Mouse (Mus musculus) neural tube, embryonic 14.5 days (tissue): ENCODE results near the gene Gm29609. TPM values are rescaled to one million over a fixed set of nuclear protein-coding genes. Genes with fewer than 3 reads are reported as not detected.
"Not testable (repeated sequence)": the region's sequence is repeated elsewhere in the genome, so short reads cannot be mapped to it uniquely, and the experiment has no call there.

ENCODE experiments used
- ATAC-seq: fragments of 200-750 bp; cut with Nextera tagmentation; 2 replicates; pipeline ENCODE4 v1.8.0; 2017; ENCODE audit warnings: low read depth, mild to moderate bottlenecking, moderate TSS enrichment, moderate library complexity
- H3K27ac ChIP-seq: fragments of 300-500 bp; sonication (generic); 2 replicates; pipeline ENCODE4 v1.5.1; 2014; ENCODE audit warnings: low read depth, mild to moderate bottlenecking, control low read depth, low read length, moderate library complexity, mixed read lengths
- H3K27me3 ChIP-seq: fragments of 300-500 bp; sonication (generic); 2 replicates; pipeline ENCODE4 v1.6.1; 2014; ENCODE audit warnings: low read length; ENCODE audit not compliant: control insufficient read depth, insufficient read depth
- H3K36me3 ChIP-seq: fragments of 300-500 bp; sonication (generic); 2 replicates; pipeline ENCODE4 v1.6.1; 2014; ENCODE audit warnings: low read length, mixed read lengths; ENCODE audit not compliant: control insufficient read depth, insufficient read depth
- H3K4me1 ChIP-seq: fragments of 300-500 bp; sonication (generic); 2 replicates; pipeline ENCODE4 v1.6.1; 2014; ENCODE audit warnings: low read length; ENCODE audit not compliant: control insufficient read depth, insufficient read depth
- H3K4me2 ChIP-seq: fragments of 300-500 bp; sonication (generic); 2 replicates; pipeline ENCODE4 v1.6.1; 2014; ENCODE audit warnings: mild to moderate bottlenecking, low read depth, low read length, control low read depth
- H3K4me3 ChIP-seq: fragments of 300-500 bp; sonication (generic); 2 replicates; pipeline ENCODE4 v1.5.1; 2014; ENCODE audit warnings: low read depth, low read length, control low read depth, mixed read lengths
- H3K9ac ChIP-seq: fragments of 300-500 bp; sonication (generic); replicated peaks from 2 replicates; pipeline ENCODE4 v1.6.1; 2014; ENCODE audit warnings: low read depth, mild to moderate bottlenecking, control low read depth, low read length, mixed read lengths
- H3K9me3 ChIP-seq: fragments of 300-500 bp; sonication (generic); 2 replicates; pipeline ENCODE4 v1.6.1; 2016; ENCODE audit warnings: low read length; ENCODE audit not compliant: control insufficient read depth
- WGBS: fragments of 180-500 bp; shearing (Covaris S2); extraction: QIAGEN DNeasy Blood & Tissue Kit; methylation state at CpG from one replicate; pipeline ENCODE4 v1.1.7; 2014; 5-methylcytosine and 5-hydroxymethylcytosine counted together
- polyA plus RNA-seq: library from polyadenylated mRNA; unstranded; fragments of >200 nt; fragmentation: Nextera tagmentation; extraction: Ambion mirVana; gene quantifications from 2 replicates; pipeline ENCODE4 v1.2.1, GENCODE M21; 2014

Gm29609 gene
- polyA plus RNA-seq, 1 experiment from 2014 or later: 2.5 TPM

DNA sequence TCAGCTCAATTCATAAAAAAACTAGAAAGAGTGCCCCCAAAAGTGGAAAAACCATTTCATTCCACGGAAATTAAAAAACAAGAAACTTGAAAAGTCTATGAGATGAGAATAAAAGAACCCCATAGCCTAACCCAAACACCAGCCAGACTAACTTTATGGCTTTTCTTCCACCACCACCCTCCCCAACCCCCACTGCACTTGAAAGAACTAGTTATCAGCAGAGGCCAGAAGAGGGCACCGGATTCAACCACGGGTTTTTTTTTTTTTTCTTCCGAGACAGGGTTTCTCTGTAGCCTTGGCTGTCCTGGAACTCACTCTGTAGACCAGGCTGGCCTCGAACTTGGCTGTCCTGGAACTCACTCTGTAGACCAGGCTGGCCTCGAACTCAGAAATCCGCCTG, 38.6 kb upstream of the Gm29609 start:
- no peaks in the 10 kb centered on the region for H3K9me3 ChIP-seq
- WGBS: 59% methylated on average over 7 of the region's 7 CpGs
- peaks cover 7% of the 10 kb centered on the region; the same call in 1 of the 2 replicates for H3K4me1 ChIP-seq
- no peaks in the 10 kb centered on the region for H3K36me3 ChIP-seq
- no peak overlapping the region for H3K9ac ChIP-seq
- no peak for ATAC-seq
- no peaks in the 10 kb centered on the region for H3K27me3 ChIP-seq
- H3K4me3 ChIP-seq: no peak overlapping the region
- H3K27ac ChIP-seq: no peak overlapping the region
- H3K4me2 ChIP-seq: no peak overlapping the region; the same call in 1 of the 2 replicates

DNA sequence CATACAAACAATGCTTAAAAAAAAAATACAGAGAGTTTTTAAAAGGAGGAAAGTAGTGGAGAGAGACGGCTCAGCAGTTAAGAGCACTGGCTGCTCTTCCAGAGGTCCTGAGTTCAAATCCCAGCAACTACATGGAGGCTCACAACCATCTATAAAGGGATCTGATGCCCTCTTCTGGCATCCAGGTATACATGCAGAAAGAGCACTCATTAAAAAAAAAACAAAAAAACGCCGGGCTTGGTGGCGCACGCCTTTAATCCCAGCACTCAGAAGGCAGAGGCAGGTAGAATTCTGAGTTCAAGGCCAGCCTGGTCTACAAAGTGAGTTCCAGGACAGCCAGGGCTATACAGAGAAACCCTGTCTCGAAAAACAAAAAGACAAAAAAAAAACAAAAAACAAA, 36.8 kb upstream of the Gm29609 start:
- not testable (repeated sequence) for ATAC-seq, H3K9me3 ChIP-seq, H3K4me2 ChIP-seq, H3K27me3 ChIP-seq, H3K9ac ChIP-seq, H3K4me1 ChIP-seq, H3K27ac ChIP-seq, H3K36me3 ChIP-seq, H3K4me3 ChIP-seq
- WGBS: 93% methylated on average over 6 of the region's 6 CpGs

DNA sequence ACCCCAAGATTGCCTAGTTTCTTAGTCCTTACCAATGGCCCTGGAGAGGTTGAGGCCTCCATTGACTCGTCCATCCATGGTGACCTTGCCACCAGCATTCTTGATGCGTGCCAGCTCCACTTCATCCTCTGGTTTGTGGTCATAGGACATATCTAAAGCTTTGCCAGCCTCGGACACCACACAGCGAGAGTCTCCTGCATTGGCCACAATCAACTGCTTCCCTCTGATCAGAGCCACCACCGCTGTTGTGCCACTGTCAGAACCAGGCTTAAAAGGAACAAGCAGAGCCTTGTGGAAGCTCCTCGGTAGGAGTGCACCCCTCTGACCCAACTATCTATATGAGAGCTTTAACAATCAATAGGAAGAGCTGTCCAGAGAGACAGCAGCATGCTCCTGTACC, 24.7 kb upstream of the Gm29609 start:
- WGBS: 96% methylated on average over 6 of the region's 6 CpGs
- Histone ChIP-seq H3K27me3 (no peaks in the 10 kb centered on the region), H3K4me2 (no peak overlapping the region), H3K9ac (no peak overlapping the region), H3K36me3 (peaks cover 39% of the 10 kb centered on the region), H3K9me3 (peaks cover 5% of the 10 kb centered on the region), H3K4me1 (peaks cover 18% of the 10 kb centered on the region; the same call in 1 of the 2 replicates), H3K27ac (no peak overlapping the region), H3K4me3 (no peak overlapping the region)
- no peak for ATAC-seq

DNA sequence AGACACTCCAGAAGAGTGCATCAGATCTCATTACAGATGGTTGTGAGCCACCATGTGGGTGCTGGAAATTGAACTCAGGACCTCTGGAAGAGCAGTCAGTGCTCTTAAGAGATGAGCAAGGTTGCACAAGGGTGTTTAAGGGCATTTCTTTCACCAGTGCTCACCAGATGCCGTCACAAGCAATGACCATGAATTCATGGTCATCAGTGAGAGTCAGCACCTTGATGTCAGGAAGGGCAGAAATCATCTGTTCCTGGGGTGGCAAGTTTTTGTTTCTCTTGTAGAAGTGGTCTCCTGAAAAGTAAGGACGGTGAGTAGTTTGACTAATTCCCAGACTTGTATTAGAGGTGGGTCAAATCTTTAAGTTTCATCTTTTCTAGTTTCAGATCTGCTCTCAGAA, 24.2 kb upstream of the Gm29609 start:
- Histone ChIP-seq H3K4me3 (no peak overlapping the region), H3K4me2 (no peak overlapping the region), H3K27ac (no peak overlapping the region), H3K4me1 (peaks cover 18% of the 10 kb centered on the region; the same call in 1 of the 2 replicates), H3K9ac (no peak overlapping the region), H3K27me3 (no peaks in the 10 kb centered on the region), H3K36me3 (peaks cover 45% of the 10 kb centered on the region), H3K9me3 (peaks cover 5% of the 10 kb centered on the region)
- no peak for ATAC-seq
- 90% methylated on average over 2 of the region's 2 CpGs for WGBS

GRCm38 (mm10) chr5:31202933-31203332, 23.2 kb upstream of the Gm29609 start:
- H3K36me3 ChIP-seq: peaks cover 54% of the 10 kb centered on the region
- H3K4me3 ChIP-seq: peak overlapping the region; percentile 80
- H3K9ac ChIP-seq: peak overlapping the region; percentile 84; the same call in 1 of the 2 replicates
- H3K4me1 ChIP-seq: peaks cover 18% of the 10 kb centered on the region; the same call in 1 of the 2 replicates
- 0 out of 2 replicates have a peak overlapping the region, but pooled peaks have one; percentile 75 for H3K27ac ChIP-seq
- H3K27me3 ChIP-seq: no peaks in the 10 kb centered on the region
- H3K4me2 ChIP-seq: peak overlapping the region; percentile 69
- peaks cover 5% of the 10 kb centered on the region for H3K9me3 ChIP-seq
- WGBS: 82% methylated on average over 7 of the region's 7 CpGs
- no peak for ATAC-seq

- H3K4me2 ChIP-seq: peak within 1 kb of the TSS; percentile 84
- H3K4me3 ChIP-seq: peak within 1 kb of the TSS; percentile 80
- H3K27me3 ChIP-seq: no peaks in the 10 kb centered on the region
- WGBS: under 1% methylated on average over 52 of the region's 53 CpGs
- peak; percentile 97 for ATAC-seq
- H3K4me1 ChIP-seq: peaks cover 18% of the 10 kb centered on the region; the same call in 1 of the 2 replicates
- peaks cover 5% of the 10 kb centered on the region for H3K9me3 ChIP-seq
- peaks cover 61% of the 10 kb centered on the region for H3K36me3 ChIP-seq
- peak within 1 kb of the TSS; percentile 84 for H3K9ac ChIP-seq
- peak within 1 kb of the TSS; percentile 84 for H3K27ac ChIP-seq
Observed at GRCm38 (mm10) chr5:31201742-31202590, 22.3 kb upstream of the Gm29609 start, which contains the start of gene Zfp513. Gene Zfp513 (minus strand): TSS chr5:31202303.

DNA sequence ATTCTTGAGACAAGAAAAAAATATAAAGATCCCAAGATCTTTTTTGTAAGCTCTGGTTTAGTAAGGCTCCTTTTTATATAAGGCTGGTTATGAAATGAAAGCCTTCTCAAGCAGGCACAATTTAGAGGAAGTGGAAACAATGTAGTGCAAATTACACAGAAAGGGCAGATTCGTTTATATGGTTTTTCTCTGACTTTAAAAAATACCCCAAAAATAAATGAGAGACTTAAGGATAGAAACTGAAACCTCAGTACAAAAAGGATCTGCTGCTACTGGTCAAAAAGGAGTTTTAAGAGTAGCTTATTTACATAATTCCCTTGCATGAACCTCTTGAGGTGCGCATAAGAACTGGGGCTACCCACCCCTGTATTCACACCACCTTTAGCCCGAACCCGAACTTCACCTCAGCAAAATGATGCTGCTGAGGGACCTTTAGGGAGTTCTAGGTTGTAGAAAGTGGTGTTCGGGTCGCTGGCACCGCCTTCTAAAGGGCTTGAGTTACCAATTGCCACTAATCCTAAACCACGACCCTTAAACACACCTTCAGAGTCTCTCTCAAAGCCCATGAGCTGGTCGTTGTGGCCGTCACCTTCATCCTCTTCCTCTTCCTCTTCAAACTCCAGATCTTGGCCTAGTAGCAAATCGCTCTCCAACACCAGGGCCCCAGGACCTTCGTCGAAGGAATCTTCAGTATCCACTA, 21.5 kb upstream of the Gm29609 start:
- peak overlapping the region; percentile 80 for H3K4me3 ChIP-seq
- H3K9ac ChIP-seq: peak overlapping the region; percentile 84
- H3K27ac ChIP-seq: peak overlapping the region; percentile 84; the same call in 1 of the 2 replicates
- peaks cover 65% of the 10 kb centered on the region for H3K36me3 ChIP-seq
- H3K4me1 ChIP-seq: peaks cover 18% of the 10 kb centered on the region; the same call in 1 of the 2 replicates
- ATAC-seq: no peak
- no peaks in the 10 kb centered on the region for H3K27me3 ChIP-seq
- 22% methylated on average over 13 of the region's 13 CpGs for WGBS
- peaks cover 5% of the 10 kb centered on the region for H3K9me3 ChIP-seq
- H3K4me2 ChIP-seq: peak overlapping the region; percentile 84

GRCm38 (mm10) chr5:31200327-31200768, 20.6 kb upstream of the Gm29609 start:
- ATAC-seq: no peak
- H3K36me3 ChIP-seq: peaks cover 67% of the 10 kb centered on the region
- H3K9ac ChIP-seq: no peak overlapping the region
- H3K27me3 ChIP-seq: no peaks in the 10 kb centered on the region
- 90% methylated on average over 27 of the region's 27 CpGs for WGBS
- H3K4me3 ChIP-seq: peak overlapping the region; percentile 11; the same call in 1 of the 2 replicates
- peak overlapping the region; percentile 84 for H3K4me2 ChIP-seq
- peaks cover 5% of the 10 kb centered on the region for H3K9me3 ChIP-seq
- H3K27ac ChIP-seq: 0 out of 2 replicates have a peak overlapping the region, but pooled peaks have one; percentile 28
- H3K4me1 ChIP-seq: peaks cover 18% of the 10 kb centered on the region; the same call in 1 of the 2 replicates
